Mouse (Mus musculus) layer of hippocampus, adult 9-11 months (tissue): ENCODE measurements around the gene Tmem145.

Experiments
- DNase-seq: peaks from one replicate; pipeline ENCODE4 v3.0.0; 2022

Tmem145 gene

DNA sequence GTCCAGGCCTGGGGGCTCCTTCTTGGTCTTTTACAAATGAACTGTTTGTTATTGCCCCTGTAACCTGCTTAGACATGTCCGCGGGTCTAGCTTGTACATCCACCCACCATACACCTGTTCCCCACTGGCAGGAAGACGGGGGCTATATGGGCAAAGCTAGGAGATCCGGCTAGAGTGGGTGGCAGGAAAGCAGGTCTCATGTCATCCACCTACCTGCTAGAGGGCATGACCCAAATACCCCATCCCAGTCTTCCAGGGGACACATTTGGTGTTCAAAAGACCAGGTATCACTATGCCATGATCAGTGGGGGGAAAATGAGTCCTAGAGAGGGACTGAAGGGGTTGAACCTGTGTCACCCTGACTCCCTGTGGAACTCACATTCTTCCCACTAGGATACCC lies 28.5 kb upstream of the Tmem145 start:
- no peak for DNase-seq

- DNase-seq, result no peak
Measured at GRCm38 (mm10) chr7:25277998-25278340, 27.9 kb upstream of the Tmem145 start.

GRCm38 (mm10) chr7:25278341-25279075 lies 27.4 kb upstream of the Tmem145 start:
- peak; percentile 92 for DNase-seq

DNA sequence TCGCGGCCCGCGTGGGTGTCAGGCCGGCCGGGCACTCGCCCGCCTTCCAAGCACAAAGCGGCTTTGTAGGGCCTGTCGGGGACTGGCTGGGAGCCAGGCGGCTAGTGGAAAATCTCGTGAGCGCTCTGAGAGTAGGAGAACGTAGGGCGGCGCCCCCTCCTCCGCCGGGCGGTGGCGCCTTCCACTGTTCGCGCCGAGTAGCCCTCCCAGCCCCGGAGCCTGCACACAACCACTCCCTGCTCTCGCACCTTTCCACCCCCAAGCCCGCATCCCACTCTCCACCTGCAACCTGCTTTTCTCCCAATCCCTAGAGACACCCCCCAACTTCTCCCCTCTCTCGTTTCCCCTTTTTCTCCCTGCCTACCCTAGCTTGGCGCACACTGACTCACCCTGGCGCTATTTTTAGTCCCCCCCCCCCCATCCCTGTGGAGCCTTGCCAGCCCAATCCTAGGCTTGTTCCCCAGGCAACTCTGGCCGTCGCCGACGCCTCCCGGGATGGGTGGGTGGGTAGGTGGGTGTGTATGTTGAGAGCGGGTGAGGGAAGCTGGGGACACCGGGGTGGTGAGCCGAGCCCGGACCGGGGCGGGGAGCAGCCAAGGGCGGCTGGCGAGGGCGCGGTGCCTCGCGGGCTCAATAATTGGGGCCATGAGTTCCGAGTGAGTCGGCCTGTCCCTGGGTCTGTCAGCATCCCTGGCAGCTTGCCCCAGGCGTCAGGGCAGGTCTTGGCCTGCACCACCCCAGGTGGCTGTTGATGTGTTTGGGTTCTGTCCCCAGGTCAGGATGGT lies 26.6 kb upstream of the Tmem145 start:
- peak; percentile 95 for DNase-seq

DNA sequence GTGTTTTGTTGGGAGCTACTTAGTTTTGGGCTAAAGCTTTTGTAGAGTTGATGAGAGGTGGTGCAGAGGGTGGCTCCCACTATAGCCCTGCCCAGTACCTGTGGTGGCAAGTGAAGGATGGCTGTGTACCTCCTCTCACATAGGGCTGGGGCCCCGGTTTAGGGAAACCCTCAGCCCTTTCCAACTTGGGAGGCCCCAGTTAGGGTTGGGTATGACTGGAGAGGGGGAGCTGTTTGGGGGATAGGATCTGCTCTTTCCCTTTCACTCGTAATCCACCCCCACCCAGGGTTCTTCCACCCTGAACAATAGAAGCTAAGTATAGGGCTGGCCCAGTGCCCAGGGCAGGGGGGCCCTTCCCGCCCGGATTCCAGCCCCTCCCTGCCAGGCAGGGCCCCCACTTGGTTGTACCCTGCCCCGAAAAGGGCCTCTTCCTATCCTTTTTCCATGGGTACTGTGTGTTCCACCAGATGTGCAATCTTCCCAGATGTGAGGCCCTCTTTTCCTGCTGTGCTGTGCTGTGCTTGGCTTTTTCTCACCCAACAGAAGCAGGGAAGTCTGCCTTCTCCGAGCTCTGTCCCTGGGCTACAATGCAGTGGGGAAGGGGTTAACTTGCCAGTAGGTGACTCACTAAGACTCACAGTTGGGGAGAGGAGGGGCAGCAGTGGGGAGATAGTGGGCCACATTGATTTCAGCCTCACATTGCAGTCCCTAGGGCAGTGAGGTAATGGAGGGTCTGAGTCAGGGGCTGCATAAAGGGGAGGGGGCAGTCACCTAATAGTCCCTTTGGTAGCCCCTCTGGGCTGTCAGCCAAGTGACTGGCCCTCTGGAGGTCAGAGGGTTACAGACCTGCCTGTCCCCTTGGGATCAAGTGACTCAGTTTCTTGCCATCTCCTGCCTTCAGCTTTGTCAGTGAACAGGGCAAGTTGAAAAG lies 25.8 kb upstream of the Tmem145 start:
- DNase-seq, result peak; percentile 72

DNA sequence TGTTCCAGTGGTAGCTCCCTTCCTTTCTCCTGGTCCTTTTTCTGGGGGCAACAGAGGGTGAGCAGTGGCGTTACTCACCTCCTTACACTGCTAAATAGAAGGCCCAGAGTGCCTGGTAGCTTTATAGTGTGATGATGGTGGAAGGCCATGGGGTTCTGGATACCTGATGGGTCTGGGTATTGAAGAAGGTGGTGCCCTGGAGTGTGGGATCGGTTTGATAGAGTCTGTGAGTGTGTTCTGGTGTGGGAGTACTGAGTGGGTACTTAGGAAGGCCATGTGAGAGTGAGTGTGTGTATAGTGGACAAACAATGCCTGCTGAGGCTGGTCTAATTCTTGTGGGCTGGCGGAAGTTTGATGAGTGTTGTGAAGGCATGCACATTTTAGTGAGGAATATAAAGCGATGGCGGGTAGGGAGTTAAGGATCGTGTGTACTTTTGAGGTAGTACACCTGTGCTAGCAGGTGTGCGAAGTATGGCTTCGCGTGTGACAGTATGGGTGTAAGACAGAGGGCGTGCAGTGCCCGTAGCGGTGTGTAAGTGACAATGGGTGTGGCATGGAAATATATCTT lies 24.7 kb upstream of the Tmem145 start:
- DNase-seq, result no peak

DNA sequence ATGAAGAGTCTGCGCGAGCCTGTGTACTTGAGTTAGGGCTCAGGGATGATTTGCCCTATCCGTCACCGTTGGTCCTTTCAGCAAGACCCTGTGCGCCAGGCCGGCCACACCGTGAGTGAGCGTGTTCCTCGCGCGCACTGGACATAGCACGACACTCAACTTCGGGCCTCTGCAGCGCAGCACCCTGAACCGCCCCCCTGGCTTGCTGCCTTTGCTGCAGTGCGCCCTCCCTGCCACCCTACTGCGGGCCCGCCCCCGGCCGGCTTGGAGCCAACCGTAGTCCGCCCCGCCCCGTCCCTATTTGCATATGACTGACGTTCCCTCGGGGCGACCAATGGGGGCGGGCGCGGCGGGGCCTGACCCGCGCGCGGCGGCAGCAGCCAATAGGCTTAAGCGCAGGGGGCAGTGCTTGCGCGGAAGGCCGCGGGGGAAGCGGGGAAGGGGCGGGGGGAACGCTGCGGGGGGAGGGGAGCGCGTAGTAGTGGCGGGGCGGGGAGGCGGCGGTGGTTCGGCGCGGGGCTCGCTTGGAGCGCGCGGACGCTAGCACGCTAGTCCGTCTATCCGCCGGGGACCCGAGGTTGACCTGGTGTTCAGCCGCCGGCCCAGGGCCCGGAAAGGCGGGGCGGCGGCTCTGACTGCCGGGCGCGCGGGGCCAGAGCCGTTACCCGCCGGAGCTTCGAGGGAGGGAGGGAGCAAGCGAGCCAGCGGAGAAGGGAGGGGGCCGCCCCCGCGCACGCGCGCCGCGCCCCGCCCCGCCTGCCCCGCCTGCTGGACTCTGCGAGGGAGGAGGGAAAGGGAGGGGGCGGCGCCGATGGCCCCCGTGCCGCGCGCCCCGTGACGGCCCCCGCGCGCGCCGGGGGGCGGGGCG lies 23.9 kb upstream of the Tmem145 start:
- DNase-seq, result peak; percentile 98

DNA sequence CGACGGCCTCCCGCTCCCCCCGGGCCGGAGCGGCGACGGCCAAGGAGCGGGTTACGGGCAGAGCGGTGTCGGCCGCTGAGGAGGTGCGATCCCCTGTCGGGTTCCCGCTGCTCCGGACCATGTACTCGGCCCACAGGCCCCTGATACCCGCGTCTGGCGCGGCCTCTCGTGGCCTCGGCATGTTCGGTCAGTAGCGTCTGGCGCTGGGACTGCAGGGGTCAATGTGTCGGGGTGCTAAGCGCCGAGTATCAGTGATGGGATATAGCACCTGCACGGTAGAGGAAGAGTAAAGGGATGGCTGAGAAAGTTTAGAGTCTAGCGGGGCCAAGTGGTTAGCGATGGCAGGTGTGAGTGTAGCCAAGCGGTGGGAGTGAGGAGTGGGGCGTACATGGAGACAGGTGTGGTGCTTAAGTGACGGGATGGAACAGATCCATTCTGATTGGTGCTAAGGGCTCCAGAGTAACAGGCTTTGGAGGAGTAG lies 23.1 kb upstream of the Tmem145 start:
- no peak for DNase-seq

- no peak for DNase-seq
Measured at GRCm38 (mm10) chr7:25283637-25284036, 22.3 kb upstream of the Tmem145 start.

DNA sequence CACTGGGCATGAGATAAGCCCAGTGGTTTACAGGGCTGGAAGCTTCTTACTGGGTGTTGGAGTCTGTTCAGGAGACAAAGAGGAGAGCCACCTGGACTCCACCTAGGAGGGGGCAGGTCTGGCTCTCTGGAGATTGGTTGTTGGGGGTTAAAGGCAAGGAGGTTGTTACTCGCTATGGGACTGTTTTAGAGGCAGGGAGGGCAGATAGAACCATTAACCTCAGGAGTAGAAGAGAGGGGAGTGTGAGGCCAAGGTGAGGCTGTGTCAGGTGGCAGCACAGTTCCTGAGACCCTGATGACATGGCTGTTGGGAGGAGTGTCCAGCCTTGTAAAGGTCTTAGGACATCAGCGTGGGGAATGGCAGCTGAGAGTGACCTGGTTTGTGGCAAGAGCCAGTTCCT lies 21.7 kb upstream of the Tmem145 start:
- no peak for DNase-seq

DNA sequence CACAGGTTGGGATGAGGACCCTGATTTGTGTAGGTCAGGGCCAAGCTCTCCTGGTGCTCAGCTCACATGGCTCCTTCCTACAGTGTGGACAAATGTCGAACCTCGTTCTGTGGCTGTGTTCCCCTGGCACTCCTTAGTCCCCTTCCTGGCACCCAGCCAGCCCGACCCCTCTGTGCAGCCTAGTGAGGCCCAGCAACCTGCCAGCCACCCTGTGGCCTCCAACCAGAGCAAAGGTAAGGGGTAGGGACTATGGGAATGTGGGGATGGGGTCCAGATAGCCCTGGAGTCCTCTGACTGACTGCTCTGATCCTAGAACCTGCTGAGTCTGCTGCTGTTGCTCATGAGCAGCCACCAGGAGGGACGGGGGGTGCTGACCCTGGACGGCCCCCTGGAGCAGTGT lies 21.1 kb upstream of the Tmem145 start:
- DNase-seq, result no peak

DNA sequence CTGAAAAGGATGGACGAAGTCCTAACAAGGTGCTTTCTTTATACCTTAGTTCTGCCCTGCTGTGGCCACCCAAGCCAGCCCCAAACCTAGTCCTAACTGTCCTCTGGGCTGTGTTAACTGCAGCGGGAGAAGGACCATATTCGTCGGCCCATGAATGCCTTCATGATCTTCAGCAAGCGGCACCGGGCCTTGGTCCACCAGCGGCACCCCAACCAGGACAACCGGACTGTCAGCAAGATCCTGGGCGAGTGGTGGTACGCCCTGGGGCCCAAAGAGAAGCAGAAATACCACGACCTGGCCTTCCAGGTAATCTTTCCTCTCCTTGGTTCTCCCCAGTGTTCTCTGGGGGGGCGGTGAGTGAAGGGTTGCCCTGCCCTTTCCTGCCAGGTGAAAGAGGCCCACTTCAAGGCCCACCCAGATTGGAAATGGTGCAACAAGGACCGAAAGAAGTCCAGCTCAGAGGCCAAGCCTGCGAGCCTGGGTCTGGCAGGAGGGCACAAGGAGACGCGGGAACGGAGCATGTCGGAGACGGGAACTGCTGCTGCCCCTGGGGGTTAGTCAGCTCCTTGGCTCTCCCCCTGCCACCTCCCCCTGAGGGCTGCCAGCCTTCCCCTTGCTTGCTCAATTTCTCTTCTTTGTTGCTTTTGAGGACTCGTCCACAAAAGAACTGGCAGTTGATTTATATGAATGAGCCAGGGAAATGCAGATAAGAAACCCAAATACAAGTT lies 20.2 kb upstream of the Tmem145 start:
- DNase-seq, result no peak

DNA sequence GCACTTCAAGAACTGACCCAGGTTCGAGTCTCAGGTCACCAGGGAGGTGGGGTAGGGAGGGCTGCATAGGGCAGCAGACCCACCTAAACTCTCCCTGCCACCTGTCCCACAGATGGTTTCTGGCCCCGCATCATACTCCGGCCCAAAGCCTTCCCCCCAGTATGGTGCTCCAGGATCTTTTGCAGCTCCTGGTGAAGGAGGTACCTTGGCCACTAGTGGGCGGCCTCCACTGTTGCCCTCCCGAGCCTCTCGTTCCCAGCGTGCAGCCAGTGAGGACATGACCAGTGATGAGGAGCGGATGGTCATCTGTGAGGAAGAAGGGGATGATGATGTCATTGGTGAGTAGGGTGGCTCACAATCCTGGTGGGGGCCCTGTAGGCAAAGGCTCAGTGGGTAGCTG lies 18.9 kb upstream of the Tmem145 start:
- no peak for DNase-seq

- DNase-seq, result no peak
Measured at GRCm38 (mm10) chr7:25288011-25288410, 17.9 kb upstream of the Tmem145 start.

- no peak for DNase-seq
Measured at GRCm38 (mm10) chr7:25288721-25289120, 17.2 kb upstream of the Tmem145 start.

DNA sequence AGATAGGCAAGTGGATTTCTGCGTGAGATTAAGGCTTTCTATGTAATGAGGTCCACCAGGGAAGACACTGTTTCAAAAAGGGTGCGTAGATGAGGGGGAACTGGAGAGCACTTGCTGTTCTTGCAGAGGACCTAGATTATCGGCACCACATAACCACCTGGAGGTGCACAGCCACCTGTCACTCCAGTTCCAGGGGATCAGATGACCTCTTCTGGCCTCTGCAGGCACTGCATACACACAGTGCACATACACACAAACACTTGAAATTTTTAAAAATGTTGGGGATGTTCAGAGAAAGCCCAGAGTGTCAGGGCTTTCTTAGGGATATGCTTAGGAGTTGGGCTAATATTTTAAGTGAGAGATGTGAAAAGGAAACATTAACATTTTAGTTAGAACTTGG lies 16.0 kb upstream of the Tmem145 start:
- no peak for DNase-seq

GRCm38 (mm10) chr7:25290463-25290862 lies 15.4 kb upstream of the Tmem145 start:
- DNase-seq, result no peak

- DNase-seq, result no peak
Measured at GRCm38 (mm10) chr7:25290911-25291310, 15.0 kb upstream of the Tmem145 start.

- DNase-seq, result no peak
Measured at GRCm38 (mm10) chr7:25292107-25292506, 13.8 kb upstream of the Tmem145 start.

DNA sequence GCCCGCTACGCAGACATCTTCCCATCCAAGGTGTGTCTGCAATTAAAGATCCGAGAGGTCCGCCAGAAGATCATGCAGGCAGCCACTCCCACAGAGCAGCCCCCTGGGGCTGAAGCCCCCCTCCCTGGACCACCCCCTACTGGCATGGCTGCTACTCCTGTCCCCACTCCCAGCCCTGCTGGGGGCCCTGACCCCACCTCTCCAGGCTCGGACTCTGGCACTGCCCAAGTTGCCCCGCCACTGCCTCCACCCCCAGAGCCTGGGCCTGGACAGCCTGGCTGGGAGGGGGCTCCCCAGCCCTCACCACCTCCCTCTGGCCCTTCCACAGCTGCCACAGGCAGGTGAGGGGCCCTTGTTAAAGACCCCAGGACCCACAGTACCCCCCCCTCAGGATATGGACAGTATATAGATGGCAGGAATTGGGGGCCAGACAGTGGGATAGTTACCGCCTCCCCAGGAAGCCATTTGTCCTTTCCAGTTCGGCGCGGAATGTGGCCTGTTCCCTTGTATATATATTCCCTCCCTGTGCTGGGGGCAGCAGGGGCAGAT lies 12.6 kb upstream of the Tmem145 start:
- no peak for DNase-seq

- DNase-seq, result no peak
Measured at GRCm38 (mm10) chr7:25294495-25294894, 11.4 kb upstream of the Tmem145 start.
